Mouse (Mus musculus): ENCODE data around the gene Atraid.

Gene Atraid

DNA sequence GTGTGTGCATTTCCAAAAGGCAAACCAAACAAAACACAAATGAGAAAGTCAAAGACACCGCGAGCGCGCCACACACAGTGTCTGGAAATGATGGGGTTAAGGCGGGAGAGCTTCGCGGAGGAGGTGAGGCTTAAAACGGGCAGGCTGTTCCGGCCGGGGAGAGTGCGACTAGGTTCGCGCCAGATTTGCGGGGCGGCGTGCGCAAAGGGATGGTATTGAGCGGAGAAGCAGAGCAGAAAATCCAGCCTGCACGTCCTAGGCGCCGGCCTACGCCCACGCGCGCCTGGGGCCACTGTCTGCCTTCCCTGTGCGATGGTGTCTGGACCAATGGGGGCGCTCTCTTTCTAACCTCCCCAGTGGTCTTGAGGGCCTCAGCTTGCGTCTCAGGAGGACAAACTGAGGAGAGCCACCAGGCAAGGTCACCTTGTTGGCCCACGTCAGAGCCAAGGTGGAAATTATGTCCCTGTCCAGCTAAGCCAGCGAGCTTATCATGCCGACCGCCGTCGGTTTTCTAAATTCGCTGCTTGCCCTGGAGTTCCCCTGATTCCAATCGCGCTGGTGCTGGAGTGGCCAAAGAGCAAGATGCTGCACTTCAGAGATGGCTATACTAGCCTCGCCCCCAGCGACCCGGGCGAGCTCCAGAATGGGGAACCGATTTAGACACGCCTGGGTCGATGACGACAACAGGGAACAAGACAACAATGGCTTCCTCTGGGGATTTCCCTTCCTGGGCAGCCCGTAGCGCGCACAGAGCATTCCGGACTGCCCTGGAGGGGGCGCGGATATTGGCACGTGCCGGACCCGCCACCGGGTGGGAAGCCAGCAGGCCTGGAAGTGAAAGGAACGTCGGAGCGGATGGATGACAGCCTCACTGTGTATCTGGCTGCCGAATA lies 46.9 kb downstream of the Atraid start:
- DNase-seq, result no peak

DNA sequence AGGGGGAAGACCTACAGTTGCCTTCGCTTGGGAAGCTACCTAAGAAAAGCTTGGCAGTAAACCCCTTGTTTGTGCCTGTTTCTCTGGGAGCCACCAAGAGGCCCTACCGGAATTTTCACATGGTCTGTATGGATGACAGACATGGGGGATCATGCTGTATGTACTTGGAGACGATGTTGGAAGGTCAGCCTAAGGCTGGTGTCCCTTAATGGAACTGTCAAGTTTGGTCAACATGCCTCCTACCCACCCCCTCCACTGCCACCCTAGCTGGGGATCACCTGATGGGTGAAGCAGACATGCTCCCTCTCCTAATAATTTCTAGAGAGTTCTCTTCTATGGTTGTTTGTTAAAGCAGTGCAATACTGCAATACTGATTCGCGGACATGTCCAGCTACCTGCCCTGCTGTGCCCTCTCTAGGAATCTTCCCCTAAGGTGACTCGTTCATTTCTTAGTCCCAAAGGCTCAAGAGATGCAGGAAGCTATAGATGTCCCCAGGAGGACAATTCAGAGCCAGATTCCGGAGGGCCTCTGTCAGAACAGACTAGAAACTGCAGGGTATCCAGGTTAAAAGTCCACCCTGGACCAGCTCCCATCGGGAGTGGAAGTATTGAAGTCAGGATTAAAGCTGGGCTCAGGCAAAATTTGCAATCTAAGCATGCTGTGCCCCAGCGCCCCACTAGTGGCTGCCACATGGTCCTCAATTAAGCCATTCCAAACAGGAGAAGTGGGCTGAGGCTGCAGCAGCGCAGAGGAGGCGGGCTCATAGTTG lies 47.8 kb downstream of the Atraid start:
- no peak for DNase-seq

Data from cerebellum, adult 9-10 months (tissue).